Mouse (Mus musculus): ENCODE results near the gene Kdm2b.

DNA sequence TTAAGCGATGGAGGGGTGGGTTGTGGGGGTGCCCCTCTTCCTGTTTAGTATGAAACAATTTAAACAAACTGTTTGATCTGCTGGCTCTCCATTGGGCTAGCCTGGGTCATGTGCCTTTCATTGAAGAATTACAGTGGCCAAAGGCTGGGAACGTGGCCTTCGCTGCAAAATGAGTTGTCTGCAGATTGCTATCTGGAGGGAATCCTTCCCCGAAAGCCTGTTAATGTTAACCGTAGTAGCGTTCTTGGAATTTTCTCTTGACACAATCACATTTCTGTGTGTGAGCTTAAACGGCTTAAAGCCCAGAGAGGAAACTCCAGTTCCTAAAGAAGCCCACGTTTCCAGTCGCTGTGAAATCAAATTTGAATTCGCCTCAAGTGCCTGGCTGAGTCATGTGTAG, 156.6 kb downstream of the Kdm2b start:
- TF ChIP-seq GATA1 (IDR thresholded peaks at IDR 0.05; ENCODE audit: low read length) = no peak
- TF ChIP-seq TAL1 (IDR thresholded peaks at IDR 0.05; ENCODE audit: low read length) = no peak

Measured in erythroblast, embryonic 14.5 days (primary cell).